Mouse (Mus musculus) lung, embryonic 16.5 days (tissue): ENCODE results near the gene Theg. TPM values are rescaled to one million over a fixed set of nuclear protein-coding genes. Genes with fewer than 3 reads are reported as not detected.

ENCODE experiments used
- ATAC-seq: fragments of 200-750 bp; cut with Nextera tagmentation; 2 replicates; pipeline ENCODE4 v1.8.0; 2017; ENCODE audit warnings: low read depth, mild to moderate bottlenecking, moderate library complexity
- H3K27ac ChIP-seq: fragments of 300-500 bp; sonication (generic); 2 replicates; pipeline ENCODE4 v1.5.1; 2014; ENCODE audit warnings: mild to moderate bottlenecking, control low read depth, low read length
- H3K27me3 ChIP-seq: fragments of 300-500 bp; sonication (generic); 2 replicates; pipeline ENCODE4 v1.6.1; 2014; ENCODE audit warnings: low read depth, low read length, mixed read lengths; ENCODE audit not compliant: control insufficient read depth, insufficient read depth
- H3K36me3 ChIP-seq: fragments of 300-500 bp; sonication (generic); 2 replicates; pipeline ENCODE4 v1.6.1; 2014; ENCODE audit warnings: low read length; ENCODE audit not compliant: control insufficient read depth, insufficient read depth
- H3K4me1 ChIP-seq: fragments of 300-500 bp; sonication (generic); replicated peaks from 2 replicates; pipeline ENCODE4 v1.6.1; 2014; ENCODE audit warnings: low read length, mixed read lengths; ENCODE audit not compliant: control insufficient read depth, insufficient read depth
- H3K4me2 ChIP-seq: fragments of 300-500 bp; sonication (generic); 2 replicates; pipeline ENCODE4 v1.6.1; 2014; ENCODE audit warnings: low read depth, low read length, control low read depth
- H3K4me3 ChIP-seq: fragments of 300-500 bp; sonication (generic); 2 replicates; pipeline ENCODE4 v1.5.1; 2014; ENCODE audit warnings: mild to moderate bottlenecking, low read length, control low read depth
- H3K9ac ChIP-seq: fragments of 300-500 bp; sonication (generic); 2 replicates; pipeline ENCODE4 v1.6.1; 2014; ENCODE audit warnings: low read length, control low read depth
- H3K9me3 ChIP-seq: fragments of 300-500 bp; sonication (generic); 2 replicates; pipeline ENCODE4 v1.6.1; 2016; ENCODE audit warnings: low read length; ENCODE audit not compliant: control insufficient read depth
- WGBS: fragments of 180-500 bp; shearing (Covaris S2); extraction: QIAGEN DNeasy Blood & Tissue Kit; methylation state at CpG from one replicate; pipeline ENCODE4 v1.1.7; 2014; 5-methylcytosine and 5-hydroxymethylcytosine counted together
- microRNA-seq: library from miRNA; unstranded; fragments of <30 nt; microRNA quantifications from one replicate; pipeline ENCODE4, GENCODE M21; 2016
- polyA plus RNA-seq: library from polyadenylated mRNA; unstranded; fragments of >200 nt; fragmentation: Nextera tagmentation; extraction: Ambion mirVana; gene quantifications from 2 replicates; pipeline ENCODE4 v1.2.1, GENCODE M21; 2015

Gene Theg
- polyA plus RNA-seq, 1 experiment from 2014 or later: not detected

GRCm38 (mm10) chr10:79530241-79530640 lies 56.9 kb downstream of the Theg start:
- Histone ChIP-seq H3K4me1 (peaks cover 10% of the 10 kb centered on the region), H3K9ac (no peak overlapping the region), H3K36me3 (peaks cover 6% of the 10 kb centered on the region; the same call in 1 of the 2 replicates), H3K9me3 (no peaks in the 10 kb centered on the region), H3K27ac (no peak overlapping the region), H3K4me3 (no peak overlapping the region), H3K4me2 (no peak overlapping the region), H3K27me3 (no peaks in the 10 kb centered on the region)
- WGBS: 65% methylated on average over 8 of the region's 8 CpGs
- ATAC-seq: no peak

GRCm38 (mm10) chr10:79528081-79528480 lies 59.0 kb downstream of the Theg start:
- Histone ChIP-seq H3K4me2 (no peak overlapping the region), H3K4me3 (no peak overlapping the region), H3K27ac (no peak overlapping the region), H3K4me1 (peaks cover 7% of the 10 kb centered on the region), H3K9me3 (no peaks in the 10 kb centered on the region), H3K36me3 (peaks cover 6% of the 10 kb centered on the region; the same call in 1 of the 2 replicates), H3K9ac (no peak overlapping the region), H3K27me3 (no peaks in the 10 kb centered on the region)
- ATAC-seq: no peak
- 80% methylated on average over 3 of the region's 3 CpGs for WGBS

- H3K27me3 ChIP-seq: no peaks in the 10 kb centered on the region
- ATAC-seq: no peak
- H3K36me3 ChIP-seq: peaks cover 6% of the 10 kb centered on the region; the same call in 1 of the 2 replicates
- WGBS: 80% methylated on average over 6 of the region's 6 CpGs
- no peaks in the 10 kb centered on the region for H3K9me3 ChIP-seq
- H3K9ac ChIP-seq: no peak overlapping the region
- H3K4me2 ChIP-seq: no peak overlapping the region
- no peak overlapping the region for H3K27ac ChIP-seq
- no peak overlapping the region for H3K4me3 ChIP-seq
- H3K4me1 ChIP-seq: peaks cover 2% of the 10 kb centered on the region
Measured at GRCm38 (mm10) chr10:79527453-79527845, 59.7 kb downstream of the Theg start.

DNA sequence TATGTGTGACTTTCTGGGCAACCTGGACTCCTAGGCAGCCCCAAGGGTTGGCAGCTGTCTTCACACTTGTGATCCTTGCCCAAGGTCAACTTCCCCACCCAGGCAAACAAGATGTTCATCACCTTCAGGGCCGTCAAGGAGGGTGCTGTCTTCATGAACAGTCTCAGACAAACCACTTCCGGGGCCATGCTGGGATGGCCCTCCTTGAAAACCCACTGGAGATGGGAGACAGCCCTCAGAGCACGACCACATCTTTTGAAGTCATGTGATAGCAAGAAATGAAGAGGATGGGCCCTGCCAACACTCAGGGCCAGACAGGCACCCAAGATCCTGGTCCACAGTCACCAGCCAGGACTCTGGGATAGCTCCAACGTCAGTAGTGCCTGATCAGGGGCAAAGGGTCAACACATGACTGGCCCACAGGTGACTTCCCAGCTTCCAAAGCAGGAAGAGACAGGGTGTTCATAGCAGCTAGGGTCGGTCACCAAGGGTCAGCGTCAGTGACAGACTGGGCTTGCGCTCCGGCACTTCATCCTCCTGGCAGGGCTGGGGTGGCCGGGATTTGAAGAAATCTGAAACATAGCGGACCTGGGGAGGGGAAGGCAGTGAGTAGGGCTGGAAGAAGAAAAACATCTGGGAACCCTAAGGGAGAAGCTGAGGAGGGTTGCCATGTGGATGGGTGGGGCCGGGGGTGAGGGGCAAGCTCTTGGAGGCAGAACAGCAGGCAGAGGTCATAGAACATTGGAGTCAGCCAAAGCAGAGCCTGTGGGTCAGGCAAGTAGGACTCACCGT lies 60.3 kb downstream of the Theg start:
- Histone ChIP-seq H3K27ac (no peak overlapping the region), H3K9ac (no peak overlapping the region), H3K36me3 (peaks cover 6% of the 10 kb centered on the region; the same call in 1 of the 2 replicates), H3K27me3 (no peaks in the 10 kb centered on the region), H3K9me3 (no peaks in the 10 kb centered on the region), H3K4me1 (no peaks in the 10 kb centered on the region), H3K4me3 (no peak overlapping the region), H3K4me2 (no peak overlapping the region)
- no peak for ATAC-seq
- 78% methylated on average over 12 of the region's 12 CpGs for WGBS

Small RNA genes within 50 kb of the gene (microRNA-seq; reads per million reads assigned to microRNA genes)
- gene Mir6909: 1.2 reads per million

Other genes starting within 250 kb of the Theg start
- not detected in 2 replicates for gene Vmn2r82, start 230.8 kb downstream of the Theg start, polyA plus RNA-seq
- gene Vmn2r83, start 118.6 kb downstream of the Theg start, polyA plus RNA-seq: not detected in 2 replicates
- 32.9 and 34.4 TPM in 2 replicates for gene Plpp2, start 53.5 kb downstream of the Theg start, polyA plus RNA-seq
- gene Mier2, start 32.1 kb downstream of the Theg start, polyA plus RNA-seq: 43.7 and 44.9 TPM in 2 replicates
- not detected in 2 replicates for gene C2cd4c, start 26.7 kb upstream of the Theg start, polyA plus RNA-seq
- gene Shc2, start 50.6 kb upstream of the Theg start, polyA plus RNA-seq: 2.0 and 4.2 TPM in 2 replicates
- not detected in 2 replicates for gene Odf3l2, start 58.4 kb upstream of the Theg start, polyA plus RNA-seq
- 0.53 and 0.69 TPM in 2 replicates for gene Madcam1, start 77.2 kb upstream of the Theg start, polyA plus RNA-seq
- 57.5 and 58.3 TPM in 2 replicates for gene Tpgs1, start 82.0 kb upstream of the Theg start, polyA plus RNA-seq
- gene Cdc34, start 94.9 kb upstream of the Theg start, polyA plus RNA-seq: 64.0 and 68.9 TPM in 2 replicates
- gene Gzmm, start 101.7 kb upstream of the Theg start, polyA plus RNA-seq: 0.62 and 0.98 TPM in 2 replicates
- gene Bsg, start 117.2 kb upstream of the Theg start, polyA plus RNA-seq: 1,174 and 1,330 TPM in 2 replicates
- not detected in 2 replicates for gene Hcn2, start 129.3 kb upstream of the Theg start, polyA plus RNA-seq
- gene Polrmt, start 159.2 kb upstream of the Theg start, polyA plus RNA-seq: 46.2 and 47.8 TPM in 2 replicates
- gene Fgf22, start 167.7 kb upstream of the Theg start, polyA plus RNA-seq: 0.11 and 0.29 TPM in 2 replicates
- gene Rnf126, start 179.6 kb upstream of the Theg start, polyA plus RNA-seq: 47.9 and 61.4 TPM in 2 replicates
- gene Fstl3, start 189.9 kb upstream of the Theg start, polyA plus RNA-seq: 21.7 and 22.7 TPM in 2 replicates
- 0.57 and 2.1 TPM in 2 replicates for gene Prss57, start 203.6 kb upstream of the Theg start, polyA plus RNA-seq
- gene Palm, start 206.2 kb upstream of the Theg start, polyA plus RNA-seq: 52.7 and 54.1 TPM in 2 replicates
- gene Misp, start 233.7 kb upstream of the Theg start, polyA plus RNA-seq: 10.6 and 13.5 TPM in 2 replicates